Mouse (Mus musculus): ENCODE measurements around the gene Olfr1252. TPM values are rescaled to one million over a fixed set of nuclear protein-coding genes. Genes with fewer than 3 reads are reported as not detected.

Gene Olfr1252
- not detected in 2 replicates for polyA plus RNA-seq (2012; ENCODE audit: insufficient read depth, low replicate concordance)

DNA sequence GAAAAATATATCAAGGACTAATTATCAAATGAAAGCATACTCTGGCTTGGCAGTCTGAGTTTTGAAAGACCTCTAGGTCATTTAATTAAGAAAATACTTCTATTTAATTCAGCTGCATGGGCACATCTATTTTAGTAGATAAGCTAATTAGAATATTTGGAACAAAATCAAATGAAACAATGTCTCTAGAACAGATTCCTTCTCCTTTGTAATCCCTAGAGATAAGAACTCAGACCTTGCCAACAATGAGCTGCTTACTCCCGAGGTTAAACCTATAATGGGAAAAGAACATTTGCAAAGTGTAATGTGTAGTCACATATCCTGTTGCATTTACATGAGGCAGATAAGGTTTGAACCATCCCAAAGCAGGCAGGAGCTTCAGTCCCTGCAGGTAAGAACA is at the start of gene Olfr1252:
Gene Olfr1252, minus strand, starts transcription at position 101 of the 400 bp plus-strand sequence.
- Histone ChIP-seq H3K9me3 (no peaks in the 10 kb centered on the region), H3K4me1 (no peaks in the 10 kb centered on the region), H3K36me3 (replicated peaks; ENCODE audit: low read length) (no peaks in the 10 kb centered on the region), H3K27me3 (replicated peaks) (no peaks in the 10 kb centered on the region), H3K4me3 (replicated peaks) (no peak within 1 kb of the TSS)
- no peak for TF ChIP-seq FLI1 (IDR thresholded peaks at IDR 0.05; ENCODE audit: low read length)
- no peak for TF ChIP-seq GATA1 (IDR thresholded peaks at IDR 0.05; ENCODE audit: borderline replicate concordance, low read length)

DNA sequence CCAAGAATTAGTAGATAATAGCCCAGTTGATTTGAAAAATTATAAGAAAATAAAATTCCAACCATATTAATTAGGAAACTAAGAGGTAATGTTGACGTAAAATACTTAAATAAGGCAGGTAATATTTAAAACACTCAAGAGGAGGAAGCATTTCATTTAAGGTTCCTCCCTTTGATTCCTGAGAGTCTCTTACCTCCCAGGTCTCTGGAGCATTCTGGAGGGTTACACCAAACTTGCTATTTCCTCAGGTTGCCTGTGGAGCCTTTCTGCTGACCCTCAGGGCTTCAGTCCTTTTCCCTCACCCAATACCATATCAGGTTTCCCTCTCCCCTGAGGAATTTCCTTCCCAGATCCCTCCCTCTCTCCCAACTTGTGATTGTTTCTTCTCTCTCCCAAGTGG is 32.2 kb upstream of the Olfr1252 start, which contains the start of gene Olfr1253:
Gene Olfr1253, minus strand, starts transcription at position 101 of the 400 bp plus-strand sequence.
- Histone ChIP-seq H3K9me3 (no peaks in the 10 kb centered on the region), H3K4me3 (replicated peaks) (no peak within 1 kb of the TSS), H3K36me3 (replicated peaks; ENCODE audit: low read length) (no peaks in the 10 kb centered on the region), H3K4me1 (no peaks in the 10 kb centered on the region), H3K27me3 (replicated peaks) (no peaks in the 10 kb centered on the region)
- TF ChIP-seq FLI1 (IDR thresholded peaks at IDR 0.05; ENCODE audit: low read length) (no peak), GATA1 (IDR thresholded peaks at IDR 0.05; ENCODE audit: borderline replicate concordance, low read length) (no peak)

DNA sequence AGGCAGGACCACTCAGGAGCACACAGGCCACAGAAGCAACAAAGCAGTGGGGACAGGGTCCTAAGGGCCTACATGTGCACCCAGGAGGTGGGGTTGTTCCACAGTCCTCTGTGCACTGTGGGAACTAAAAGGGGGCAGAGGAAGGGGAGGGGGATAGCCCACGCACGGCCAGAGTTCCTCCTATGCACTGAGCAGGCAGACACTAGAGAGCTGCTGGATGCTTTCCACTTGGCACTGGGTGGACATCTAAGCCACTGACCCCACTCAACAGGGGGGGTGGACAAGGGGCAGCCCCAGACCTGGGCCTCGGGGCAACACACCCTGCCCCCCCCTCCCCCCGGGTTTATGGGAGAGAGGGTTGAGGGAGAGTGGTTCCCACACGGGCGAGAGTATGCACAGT is 32.8 kb downstream of the Olfr1252 start:
- 0 out of 2 replicates have a peak, but pooled peaks cover 6% of the 10 kb centered on the region for H3K9me3 ChIP-seq
- TF ChIP-seq FLI1 (IDR thresholded peaks at IDR 0.05; ENCODE audit: low read length) (no peak), GATA1 (IDR thresholded peaks at IDR 0.05; ENCODE audit: borderline replicate concordance, low read length) (no peak)
- no peaks in the 10 kb centered on the region for H3K36me3 ChIP-seq (replicated peaks; ENCODE audit: low read length)
- no peaks in the 10 kb centered on the region for H3K27me3 ChIP-seq (replicated peaks)
- H3K4me3 ChIP-seq (replicated peaks) = no peak overlapping the region
- H3K4me1 ChIP-seq = no peaks in the 10 kb centered on the region

DNA sequence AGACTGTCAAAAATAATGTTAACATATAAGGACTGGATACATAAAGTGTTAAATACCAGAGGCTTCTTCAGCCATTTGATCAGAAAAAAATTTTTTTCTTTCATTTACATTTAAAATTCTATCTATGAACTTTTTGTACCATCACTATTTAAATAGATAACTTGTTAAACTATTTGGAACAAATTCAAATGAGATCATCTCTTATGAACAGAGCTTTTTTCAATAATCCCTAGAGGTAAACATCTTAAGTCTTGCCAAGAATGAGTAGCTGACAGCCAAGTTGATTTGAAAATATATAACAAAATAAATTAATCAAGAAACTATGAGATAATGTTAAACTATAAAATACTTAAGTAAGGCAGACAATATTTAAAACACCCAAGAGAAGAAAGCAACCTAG is 53.0 kb downstream of the Olfr1252 start, which contains the start of gene Olfr1251:
Gene Olfr1251, minus strand, starts transcription at position 101 of the 400 bp plus-strand sequence.
- no peaks in the 10 kb centered on the region for H3K4me1 ChIP-seq
- TF ChIP-seq GATA1 (IDR thresholded peaks at IDR 0.05; ENCODE audit: borderline replicate concordance, low read length) = no peak
- no peak for TF ChIP-seq FLI1 (IDR thresholded peaks at IDR 0.05; ENCODE audit: low read length)
- no peaks in the 10 kb centered on the region for H3K36me3 ChIP-seq (replicated peaks; ENCODE audit: low read length)
- H3K4me3 ChIP-seq (replicated peaks) = no peak within 1 kb of the TSS
- H3K9me3 ChIP-seq = no peaks in the 10 kb centered on the region
- no peaks in the 10 kb centered on the region for H3K27me3 ChIP-seq (replicated peaks)

Other genes with a start within 250 kb of the Olfr1252 start
- gene Olfr1241, start 237.9 kb downstream of the Olfr1252 start, polyA plus RNA-seq (2012; ENCODE audit: insufficient read depth, low replicate concordance) = not detected in 2 replicates
- not detected in 2 replicates for gene Olfr1242, start 226.7 kb downstream of the Olfr1252 start, polyA plus RNA-seq (2012; ENCODE audit: insufficient read depth, low replicate concordance)
- gene Olfr1243, start 193.5 kb downstream of the Olfr1252 start, polyA plus RNA-seq (2012; ENCODE audit: insufficient read depth, low replicate concordance) = 2.7 TPM in 1 of 2 replicates, not detected in the other
- gene Olfr1245, start 146.6 kb downstream of the Olfr1252 start, polyA plus RNA-seq (2012; ENCODE audit: insufficient read depth, low replicate concordance) = not detected in 2 replicates
- gene Olfr1246, start 131.9 kb downstream of the Olfr1252 start, polyA plus RNA-seq (2012; ENCODE audit: insufficient read depth, low replicate concordance) = not detected in 2 replicates
- gene Olfr1247, start 110.9 kb downstream of the Olfr1252 start, polyA plus RNA-seq (2012; ENCODE audit: insufficient read depth, low replicate concordance) = 0.01 TPM in 1 of 2 replicates, not detected in the other
- not detected in 2 replicates for gene Olfr1248, start 106.8 kb downstream of the Olfr1252 start, polyA plus RNA-seq (2012; ENCODE audit: insufficient read depth, low replicate concordance)
- gene Olfr1249, start 90.0 kb downstream of the Olfr1252 start, polyA plus RNA-seq (2012; ENCODE audit: insufficient read depth, low replicate concordance) = not detected in 2 replicates
- gene Olfr1250, start 63.5 kb downstream of the Olfr1252 start, polyA plus RNA-seq (2012; ENCODE audit: insufficient read depth, low replicate concordance) = not detected in 2 replicates
- not detected in 2 replicates for gene Olfr1251, start 53.1 kb downstream of the Olfr1252 start, polyA plus RNA-seq (2012; ENCODE audit: insufficient read depth, low replicate concordance)
- not detected in 2 replicates for gene Olfr1253, start 32.1 kb upstream of the Olfr1252 start, polyA plus RNA-seq (2012; ENCODE audit: insufficient read depth, low replicate concordance)
- gene Olfr1254, start 68.6 kb upstream of the Olfr1252 start, polyA plus RNA-seq (2012; ENCODE audit: insufficient read depth, low replicate concordance) = not detected in 2 replicates
- gene Olfr1255, start 87.0 kb upstream of the Olfr1252 start, polyA plus RNA-seq (2012; ENCODE audit: insufficient read depth, low replicate concordance) = not detected in 2 replicates
- not detected in 2 replicates for gene Olfr1256, start 116.5 kb upstream of the Olfr1252 start, polyA plus RNA-seq (2012; ENCODE audit: insufficient read depth, low replicate concordance)
- not detected in 2 replicates for gene Olfr48, start 123.2 kb upstream of the Olfr1252 start, polyA plus RNA-seq (2012; ENCODE audit: insufficient read depth, low replicate concordance)
- gene Olfr1257, start 153.4 kb upstream of the Olfr1252 start, polyA plus RNA-seq (2012; ENCODE audit: insufficient read depth, low replicate concordance) = not detected in 2 replicates
- gene Olfr1258, start 202.3 kb upstream of the Olfr1252 start, polyA plus RNA-seq (2012; ENCODE audit: insufficient read depth, low replicate concordance) = not detected in 2 replicates
- gene Olfr1259, start 223.7 kb upstream of the Olfr1252 start, polyA plus RNA-seq (2012; ENCODE audit: insufficient read depth, low replicate concordance) = not detected in 2 replicates
- not detected in 2 replicates for gene Olfr1260, start 249.3 kb upstream of the Olfr1252 start, polyA plus RNA-seq (2012; ENCODE audit: insufficient read depth, low replicate concordance)

All from megakaryocyte, embryonic 14.5 days (primary cell).